Mouse (Mus musculus): ENCODE measurements at regions not wholly inside any gene's neighbourhood (a gene's known extent, or its start where the extent isn't known, plus 50 kb on each side); places are given as distances from the start of the nearest gene placed in this dataset.

DNA sequence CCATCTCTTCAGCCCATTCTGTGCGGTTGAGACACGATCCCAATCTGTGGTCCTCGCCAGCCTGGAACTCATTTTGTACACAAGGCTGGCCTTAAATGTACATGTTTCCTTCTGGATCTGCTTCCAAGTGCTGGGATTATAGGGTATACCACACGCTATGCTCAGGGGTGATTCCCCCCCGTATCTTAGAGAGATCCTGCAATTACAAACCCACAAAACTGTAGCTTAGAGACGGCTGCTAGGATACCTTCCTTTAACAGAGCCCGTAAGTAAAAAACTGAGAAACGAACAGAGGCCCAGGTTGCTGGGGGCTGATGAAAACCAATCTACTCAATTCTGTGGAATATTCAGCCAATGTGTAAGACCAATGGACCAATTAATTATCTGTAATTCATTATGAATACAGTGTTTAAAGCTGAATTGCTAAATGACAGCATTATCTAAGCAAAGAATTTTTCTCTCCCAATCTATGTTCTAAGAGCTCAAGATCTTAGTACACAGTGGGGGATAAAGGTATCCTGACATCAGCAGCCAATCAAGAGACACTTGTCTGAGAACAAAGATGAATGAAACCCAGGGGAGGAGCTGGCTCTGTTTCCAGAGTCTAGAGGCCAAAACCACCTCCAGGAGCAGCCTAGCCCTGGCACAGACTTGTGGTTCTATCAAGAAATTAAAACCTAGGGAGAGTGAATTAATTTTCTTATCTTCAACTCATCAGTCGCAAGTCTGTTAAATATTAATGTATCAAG lies 54.0 kb upstream of the Xpo1 start:
- Histone ChIP-seq H3K4me3 (no peak overlapping the region), H3K9me3 (replicated peaks) (no peaks in the 10 kb centered on the region), H3K4me1 (no peaks in the 10 kb centered on the region), H3K27me3 (ENCODE audit: low read depth, poor library complexity, severe bottlenecking) (no peaks in the 10 kb centered on the region), H3K36me3 (no peaks in the 10 kb centered on the region), H3K27ac (no peak overlapping the region)
- 93% methylated on average over 9 of the region's 9 CpGs for WGBS
- no peak for DNase-seq (ENCODE audit: low spot score)

DNA sequence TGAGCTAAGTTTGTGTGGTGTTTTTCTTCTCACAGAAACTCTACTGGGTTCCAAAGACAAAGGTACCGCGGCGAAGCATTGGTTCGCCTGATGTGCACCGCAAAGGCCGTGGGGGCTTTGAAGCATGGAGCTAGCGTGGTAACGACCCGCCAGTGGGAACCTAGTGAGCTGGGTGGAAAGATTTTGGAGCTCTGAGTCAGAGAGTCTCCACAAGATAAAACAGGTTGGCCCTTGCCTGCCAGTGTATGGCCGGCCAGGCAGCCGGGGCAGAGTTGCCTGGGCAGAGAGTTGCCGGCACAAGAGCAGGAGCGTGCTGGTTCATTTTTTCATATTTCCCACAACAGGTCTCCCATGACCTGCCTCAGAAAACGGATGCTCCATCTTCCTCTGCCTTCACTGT lies 52.3 kb upstream of the Xpo1 start:
- Histone ChIP-seq H3K27me3 (ENCODE audit: low read depth, poor library complexity, severe bottlenecking) (no peaks in the 10 kb centered on the region), H3K36me3 (no peaks in the 10 kb centered on the region), H3K27ac (no peak overlapping the region), H3K4me1 (no peaks in the 10 kb centered on the region), H3K9me3 (replicated peaks) (no peaks in the 10 kb centered on the region), H3K4me3 (no peak overlapping the region)
- WGBS, result 94% methylated on average over 14 of the region's 14 CpGs
- DNase-seq (ENCODE audit: low spot score), result no peak

DNA sequence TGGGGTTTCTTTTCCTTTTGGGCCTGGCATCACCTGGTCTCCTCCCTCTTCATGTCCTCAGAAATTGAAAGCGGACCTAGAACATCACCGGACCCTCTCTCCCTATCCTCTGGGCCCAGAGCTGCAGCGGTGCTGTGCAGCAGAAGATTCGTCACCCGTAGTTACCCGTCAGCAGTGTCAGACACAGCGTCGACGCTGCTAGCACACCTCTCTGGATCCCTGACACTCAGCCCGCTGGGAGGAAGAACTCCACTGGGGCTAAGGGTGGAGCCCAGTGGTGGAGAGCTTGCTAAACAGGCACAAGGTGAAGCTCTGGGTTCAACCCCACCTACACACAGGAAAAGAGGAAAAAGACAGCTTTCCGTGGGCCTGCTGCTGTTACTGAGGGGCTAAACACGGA lies 51.8 kb upstream of the Xpo1 start:
- no peak overlapping the region for H3K27ac ChIP-seq
- no peaks in the 10 kb centered on the region for H3K9me3 ChIP-seq (replicated peaks)
- no peak overlapping the region for H3K4me3 ChIP-seq
- WGBS, result 77% methylated on average over 12 of the region's 12 CpGs
- no peaks in the 10 kb centered on the region for H3K36me3 ChIP-seq
- H3K27me3 ChIP-seq (ENCODE audit: low read depth, poor library complexity, severe bottlenecking), result no peaks in the 10 kb centered on the region
- no peak for DNase-seq (ENCODE audit: low spot score)
- no peaks in the 10 kb centered on the region for H3K4me1 ChIP-seq
